Mouse (Mus musculus) right cerebral cortex, postnatal 10 days (tissue): ENCODE data around the gene Gdi2.
A peak's percentile ranks its signal among the peaks of the same experiment; 100 is the strongest.
"Not testable (repeated sequence)": the region's sequence is repeated elsewhere in the genome, so short reads cannot be mapped to it uniquely, and the experiment has no call there.

Source experiments
- DNase-seq, 2 experiments: peaks; one replicate each; pipeline ENCODE4 v3.0.0; 2021; ENCODE audit warnings: low spot score in 2 of 2

Gene Gdi2

DNA sequence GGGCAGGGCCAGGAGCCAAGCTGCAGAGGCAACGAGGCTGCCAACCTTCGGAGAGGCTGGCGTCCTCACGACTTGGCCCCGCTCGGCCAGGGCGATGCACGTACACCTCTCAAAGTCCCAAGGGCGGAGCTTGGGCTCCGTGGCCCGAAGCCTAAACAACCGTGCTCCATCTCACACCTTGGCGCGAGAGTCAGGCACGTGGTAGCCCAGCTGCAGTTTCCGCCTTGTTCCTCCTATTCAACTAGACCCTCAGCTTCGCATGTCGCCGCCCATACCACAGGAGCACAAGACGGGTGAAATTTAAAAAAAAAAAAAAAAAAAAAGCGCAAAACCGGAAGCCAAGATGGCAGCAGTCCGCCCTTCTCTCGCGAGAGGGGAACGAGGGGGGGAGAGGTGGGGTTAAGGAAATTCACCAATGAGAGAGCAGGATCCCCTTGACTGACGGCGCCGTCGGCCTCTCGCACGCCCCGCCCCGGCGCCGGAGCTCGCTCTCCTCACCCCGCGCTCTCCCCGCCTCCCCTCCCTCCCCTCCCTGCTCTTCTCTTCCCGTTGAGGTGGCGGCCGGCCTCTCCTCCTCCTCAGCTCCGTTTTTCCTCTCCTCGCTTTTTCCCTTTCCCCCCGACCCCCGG, at the start of gene Gdi2:
TSS of gene Gdi2 (plus strand) at position 470 of the 629 bp plus-strand sequence.
- DNase-seq = peak; percentile 97

DNA sequence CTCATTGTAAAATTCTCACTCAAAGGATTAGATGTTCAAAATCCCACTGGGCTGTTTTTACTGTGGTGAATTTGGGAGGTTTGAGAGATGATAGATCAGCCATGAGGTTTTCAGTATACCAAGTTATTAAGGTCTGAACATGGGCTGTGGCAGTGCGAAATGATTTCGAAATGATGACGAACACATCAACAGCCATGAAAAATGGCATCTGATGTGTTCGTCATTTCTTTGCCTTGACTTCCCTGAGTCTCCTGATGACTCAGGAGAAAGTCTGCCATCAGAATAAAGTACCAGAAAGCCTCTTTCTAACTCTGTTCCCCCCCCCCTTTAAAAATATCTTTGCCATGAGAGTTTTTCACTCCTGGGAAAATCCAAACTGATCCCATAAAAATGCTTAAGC, 42.3 kb upstream of the Gdi2 start:
- no peak for DNase-seq

DNA sequence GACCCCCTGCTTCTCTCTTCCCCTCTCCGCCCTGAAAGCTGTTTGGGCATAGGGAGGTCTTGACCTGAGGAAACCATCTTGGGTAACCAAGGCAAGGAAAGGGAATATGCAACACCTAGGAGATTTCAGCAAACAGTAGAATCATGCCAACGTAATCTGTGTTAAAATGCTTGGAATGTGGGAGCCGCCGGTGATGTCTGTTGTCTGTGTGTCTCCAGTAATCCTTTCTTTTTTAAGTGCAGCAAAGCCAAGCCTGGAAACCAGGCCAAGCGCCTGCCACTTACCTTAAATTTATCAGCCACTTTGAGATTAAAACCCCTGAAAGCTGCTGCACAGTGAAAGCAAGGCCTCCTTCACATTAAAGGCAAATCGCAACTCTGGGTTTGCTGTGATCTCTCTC, 36.8 kb upstream of the Gdi2 start:
- not testable (repeated sequence) for DNase-seq

DNA sequence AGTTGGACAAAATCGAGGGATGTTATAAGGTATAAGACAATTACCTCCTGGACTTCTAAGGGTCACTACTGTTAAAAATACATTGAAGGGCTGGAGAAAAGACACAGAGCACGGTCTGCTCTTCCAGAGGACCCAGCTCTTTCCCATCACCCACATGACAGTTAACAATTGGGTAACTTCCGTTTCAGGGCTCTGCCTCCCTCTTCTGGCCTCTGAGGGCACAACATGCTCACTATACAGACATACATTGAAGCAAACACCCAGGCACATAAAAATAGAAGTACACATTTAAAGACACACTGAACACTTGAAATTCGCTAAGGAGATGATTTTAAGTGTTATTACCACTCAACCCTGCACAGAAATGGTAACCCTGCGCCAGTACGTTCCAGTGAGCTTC, 22.5 kb upstream of the Gdi2 start:
- not testable (repeated sequence) for DNase-seq

DNA sequence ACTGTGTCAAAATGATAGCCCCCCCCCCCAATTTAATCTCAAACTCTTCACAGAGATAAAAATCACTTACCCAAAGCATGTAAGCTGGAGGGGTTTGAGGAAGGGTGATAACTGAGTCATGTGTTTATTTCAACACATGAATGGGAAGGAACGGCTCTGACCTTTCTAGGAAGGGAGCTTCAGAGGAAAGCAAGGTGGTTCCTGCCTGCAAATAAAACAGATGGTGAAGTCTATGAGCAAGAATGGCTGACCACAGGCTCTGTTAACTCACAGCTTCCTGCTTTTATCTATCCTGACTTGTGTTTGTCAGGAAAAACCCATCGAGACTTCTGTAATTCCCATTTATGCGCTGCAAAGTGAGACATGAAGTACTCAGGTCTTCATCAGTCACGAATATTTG, 18.5 kb upstream of the Gdi2 start:
- not testable (repeated sequence) for DNase-seq

DNA sequence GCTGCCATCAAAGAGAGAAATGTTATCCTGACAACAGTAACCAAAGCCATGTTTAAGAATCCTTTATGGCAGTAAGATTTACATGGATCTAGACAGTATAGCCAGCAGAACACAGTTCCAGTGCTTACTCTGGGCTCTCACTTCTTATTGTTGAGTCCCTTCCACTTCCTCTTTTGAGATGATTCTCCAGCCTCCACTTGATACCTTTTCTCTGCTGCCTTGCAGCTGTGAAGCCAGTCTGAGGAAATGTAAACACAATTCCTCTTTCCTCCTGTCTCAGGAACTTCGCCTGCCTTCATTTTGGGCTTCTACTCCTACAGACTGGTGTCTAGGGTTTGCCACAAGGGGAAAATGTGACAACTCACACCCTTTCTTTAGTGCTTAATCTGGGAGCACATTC, 17.9 kb upstream of the Gdi2 start:
- DNase-seq = not testable (repeated sequence)

DNA sequence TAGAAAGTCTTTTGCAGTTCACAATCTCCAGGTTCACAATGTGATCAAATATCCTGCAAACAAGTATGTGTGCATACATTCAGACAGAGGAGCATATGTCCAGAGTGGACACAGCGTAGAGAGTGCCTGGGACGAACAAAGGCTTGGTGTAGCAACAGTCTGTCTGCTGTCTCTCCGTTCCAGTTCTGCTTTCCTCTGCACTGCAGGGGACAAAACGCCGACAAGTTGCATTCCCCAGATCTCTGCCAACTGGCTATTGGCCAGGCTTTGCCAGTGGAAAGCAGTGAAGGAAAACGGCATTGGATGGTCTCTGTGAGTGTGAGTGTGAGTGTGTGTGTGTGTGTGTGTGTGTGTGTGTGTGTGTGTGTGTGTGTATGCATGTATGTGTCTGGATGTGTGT, 14.4 kb upstream of the Gdi2 start:
- peak; percentile 58 to 62 for DNase-seq

DNA sequence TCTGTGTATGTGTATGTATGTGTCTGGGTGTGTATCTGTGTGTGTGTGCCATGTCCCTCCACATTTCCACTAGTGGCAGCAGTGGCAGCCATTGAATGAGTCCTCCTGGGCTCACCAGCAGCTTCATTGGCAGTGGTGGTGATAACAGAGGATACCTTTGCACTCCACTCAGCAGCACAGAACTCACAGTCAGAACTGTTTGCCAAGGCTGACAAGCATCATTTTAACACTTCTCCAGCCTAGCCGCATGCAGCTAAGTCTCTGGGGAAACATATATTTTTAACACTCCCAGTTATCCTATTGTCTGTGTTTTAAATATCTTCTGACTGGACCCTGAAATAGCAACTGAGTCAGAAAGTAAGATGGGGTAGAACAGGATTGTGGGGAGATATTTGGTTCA, 13.9 kb upstream of the Gdi2 start:
- no peak for DNase-seq

DNA sequence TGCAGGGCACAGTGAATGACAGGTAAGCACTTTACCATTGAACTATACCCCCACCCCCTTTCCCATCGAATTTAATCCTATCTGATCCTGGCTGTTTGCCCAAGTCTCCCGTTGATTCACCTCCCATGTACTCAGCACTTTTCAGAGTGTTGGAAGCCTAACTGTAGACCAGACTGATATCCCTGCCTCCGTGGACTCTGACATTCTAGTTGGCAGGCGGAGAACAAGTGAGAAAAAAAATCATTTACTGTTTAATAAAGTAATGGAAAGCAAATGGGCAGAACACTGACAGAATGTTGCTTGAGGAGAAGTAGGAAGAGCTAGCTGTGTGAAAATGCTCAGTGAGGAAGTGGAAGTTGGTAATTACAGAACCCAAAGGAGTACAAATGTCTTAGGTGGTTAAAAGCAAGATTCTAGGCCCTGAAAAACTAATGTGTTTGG, 12.2 kb upstream of the Gdi2 start:
- no peak for DNase-seq

DNA sequence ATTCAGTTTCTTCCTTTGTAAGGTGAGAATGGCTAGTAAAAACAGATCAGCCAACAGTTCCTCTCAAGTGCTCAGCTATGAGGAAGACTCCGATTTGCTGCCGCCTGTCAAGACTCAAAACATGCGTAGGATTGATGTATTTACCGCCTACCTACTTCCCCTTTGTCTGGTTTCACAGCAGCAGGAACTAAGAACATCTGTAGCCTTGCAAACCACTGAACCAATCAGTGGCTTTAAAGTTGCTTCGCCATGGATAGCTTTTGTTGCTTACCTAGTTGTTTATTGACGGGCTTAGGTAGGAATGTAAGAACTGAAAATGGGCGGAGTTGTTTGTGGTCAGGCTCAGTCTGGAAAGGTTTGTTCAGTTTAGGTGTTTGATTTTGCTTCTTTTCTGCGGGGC, 11.5 kb upstream of the Gdi2 start:
- no peak for DNase-seq

DNA sequence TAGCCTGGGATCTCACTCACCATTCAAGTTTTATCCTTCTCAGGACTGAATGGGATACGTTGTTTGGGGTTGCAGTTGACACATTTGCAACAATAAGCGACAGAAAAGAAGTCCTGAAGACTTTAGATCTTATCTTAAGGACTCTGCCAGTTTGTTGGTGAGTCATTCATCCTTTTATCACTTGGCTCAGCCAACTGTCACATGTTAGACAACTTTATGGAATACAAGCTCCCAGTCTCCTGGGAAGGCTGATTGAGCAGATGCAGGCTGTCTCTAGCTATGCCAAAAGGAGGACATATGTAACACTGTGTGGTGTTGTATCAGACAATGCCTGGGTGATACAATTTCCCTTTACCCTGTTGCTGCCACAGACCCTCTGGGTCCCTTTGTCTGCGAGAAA, 7.4 kb upstream of the Gdi2 start:
- no peak for DNase-seq

DNA sequence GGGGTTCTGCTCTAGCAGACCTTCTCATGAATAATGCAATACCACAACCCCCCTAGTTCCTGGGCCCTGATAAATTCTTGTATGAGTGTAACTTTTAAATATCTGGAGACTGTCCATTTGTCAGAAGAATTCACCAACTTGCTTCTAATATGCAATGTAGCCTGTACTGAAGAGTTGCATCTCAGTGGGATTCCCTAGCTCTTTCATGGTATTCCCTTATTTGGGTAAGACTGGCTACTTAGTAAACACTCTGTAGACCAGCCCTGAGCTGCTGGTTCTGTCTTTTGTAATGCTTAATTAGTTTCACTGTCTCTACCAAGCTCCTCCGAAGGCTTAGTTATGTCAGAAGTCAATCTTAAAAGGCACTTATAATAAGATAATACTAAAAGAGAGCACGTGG, 6.7 kb upstream of the Gdi2 start:
- not testable (repeated sequence) for DNase-seq

DNA sequence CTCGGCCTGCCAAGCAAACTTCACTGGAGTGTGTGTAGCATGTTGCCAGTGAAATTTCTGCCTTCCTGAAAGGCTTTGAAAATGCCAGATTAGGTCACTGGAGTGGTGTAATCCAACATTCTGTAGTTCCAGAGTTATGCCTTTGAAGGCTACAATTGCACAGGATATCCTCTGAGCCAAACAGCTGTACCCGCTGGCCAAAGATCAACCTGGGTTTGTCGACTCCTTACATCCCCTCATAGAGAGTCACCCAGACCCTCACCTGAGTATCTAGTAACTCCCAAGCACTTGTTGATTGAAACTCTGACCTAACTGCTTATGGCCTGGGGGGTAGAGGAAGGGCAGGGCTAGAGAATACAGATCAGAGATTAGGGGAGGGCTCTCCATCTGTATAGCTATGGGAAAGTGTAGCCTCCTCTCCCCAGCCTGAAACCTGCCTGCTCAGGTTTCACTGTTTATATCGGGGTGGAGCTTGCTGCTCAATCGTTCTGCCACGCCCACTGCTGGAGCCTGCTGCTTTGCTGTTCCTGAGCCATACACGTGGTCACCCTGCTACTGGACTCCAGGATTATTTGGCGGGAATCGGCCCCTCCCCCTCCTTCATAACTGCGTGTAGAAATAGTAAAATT, 6.1 kb upstream of the Gdi2 start:
- DNase-seq = no peak

DNA sequence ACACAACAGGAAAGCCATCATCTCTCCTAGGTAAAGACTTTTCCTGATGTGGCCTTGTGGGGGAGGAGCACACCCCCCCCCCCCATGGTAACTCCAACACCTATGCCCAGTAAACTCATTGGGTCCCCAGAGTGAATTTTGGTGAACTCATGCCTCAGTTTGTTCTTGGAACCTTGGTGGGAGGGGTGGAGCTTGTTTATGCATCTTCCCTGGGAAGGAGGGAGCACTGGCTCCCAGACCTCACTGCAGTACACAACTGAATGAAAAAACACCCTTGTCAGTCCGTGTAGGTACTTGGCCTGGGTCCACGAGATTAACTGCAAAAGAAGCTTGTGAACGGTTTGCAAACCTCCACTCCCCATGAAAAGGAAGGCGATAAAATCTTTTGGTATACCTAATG, 5.4 kb upstream of the Gdi2 start:
- DNase-seq = no peak

DNA sequence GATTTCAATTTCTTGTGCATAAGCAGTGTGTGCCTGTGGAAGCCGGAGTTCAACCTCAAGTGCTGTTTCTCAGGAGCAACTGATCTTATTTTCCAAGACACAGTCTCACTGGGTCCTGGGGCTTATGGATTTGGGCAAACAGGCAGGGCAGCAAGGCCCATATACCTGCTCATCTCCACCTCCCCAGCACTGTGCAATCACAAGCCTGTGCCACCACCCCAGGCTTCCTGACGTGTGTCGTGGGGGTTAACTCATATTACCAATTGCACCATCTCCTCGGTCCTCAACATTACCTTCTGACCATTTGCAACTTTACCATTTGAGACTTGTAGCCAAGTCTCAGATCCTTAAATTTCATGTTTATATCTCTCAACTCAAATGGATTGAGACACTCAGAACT, 3.7 kb upstream of the Gdi2 start:
- no peak for DNase-seq

DNA sequence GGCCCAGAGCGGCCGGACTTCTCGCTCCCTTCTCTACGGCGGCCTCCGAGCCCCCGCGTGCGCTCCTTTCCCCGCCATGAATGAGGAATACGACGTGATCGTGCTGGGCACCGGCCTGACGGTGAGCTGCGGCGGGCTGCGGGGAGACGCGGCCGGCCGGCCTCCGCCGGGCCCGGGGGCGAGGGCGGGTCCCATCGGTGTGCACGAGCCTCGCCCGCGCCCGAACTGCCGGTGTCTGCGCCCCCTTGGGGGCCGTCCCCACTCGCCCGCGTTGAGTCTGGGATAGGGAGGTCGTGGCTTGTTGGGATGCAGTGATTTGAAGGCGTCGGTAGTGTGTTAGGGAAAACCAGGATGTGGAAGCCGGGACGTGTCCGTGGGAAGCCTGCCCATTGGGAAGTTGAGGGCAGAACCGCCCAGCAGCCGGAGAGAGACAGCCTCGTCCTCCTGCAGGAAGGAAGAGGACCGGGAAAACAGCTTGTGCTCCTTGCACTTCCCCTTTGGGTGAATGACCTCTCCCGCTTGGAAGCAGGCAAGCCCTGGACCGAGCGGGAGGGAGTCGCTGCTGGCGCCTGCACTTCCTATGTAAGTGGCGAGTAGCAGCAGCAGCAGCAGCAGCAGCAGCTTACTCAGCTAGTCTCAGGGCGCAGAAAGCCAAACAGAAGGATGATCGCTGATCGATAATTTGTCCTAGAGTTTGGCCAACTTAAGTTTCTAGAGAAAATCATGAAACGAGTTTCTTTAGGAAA, 533 bp downstream of the Gdi2 start:
- DNase-seq = peak; percentile 78 to 83

DNA sequence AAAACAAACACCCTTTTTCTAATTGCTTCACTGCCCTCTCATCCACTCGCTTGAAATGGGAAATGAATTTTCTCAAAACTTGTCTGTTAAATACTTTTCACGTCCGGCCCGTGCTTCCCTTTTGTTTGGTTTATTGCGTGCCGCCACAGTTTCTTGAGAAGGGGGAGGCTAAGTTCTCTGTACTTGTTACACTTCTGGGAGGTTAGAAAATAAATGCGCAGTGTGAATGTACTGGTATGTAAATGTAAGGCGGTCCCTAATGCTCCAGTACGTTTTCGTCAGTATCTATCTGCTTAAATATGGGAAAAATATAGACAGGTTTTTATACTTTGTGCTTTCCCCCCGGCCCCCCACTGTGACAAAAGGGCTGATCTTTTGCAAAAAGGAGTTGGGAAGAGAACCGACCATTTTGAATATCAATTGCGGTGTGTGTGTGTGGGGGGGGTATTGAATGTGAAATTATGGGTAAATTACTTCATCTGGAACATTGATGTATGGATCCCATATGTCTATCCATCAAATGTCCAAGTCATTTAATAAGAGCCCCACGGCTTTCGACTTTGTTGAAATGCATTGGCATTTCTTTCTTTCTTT, 1.2 kb downstream of the Gdi2 start:
- no peak for DNase-seq

DNA sequence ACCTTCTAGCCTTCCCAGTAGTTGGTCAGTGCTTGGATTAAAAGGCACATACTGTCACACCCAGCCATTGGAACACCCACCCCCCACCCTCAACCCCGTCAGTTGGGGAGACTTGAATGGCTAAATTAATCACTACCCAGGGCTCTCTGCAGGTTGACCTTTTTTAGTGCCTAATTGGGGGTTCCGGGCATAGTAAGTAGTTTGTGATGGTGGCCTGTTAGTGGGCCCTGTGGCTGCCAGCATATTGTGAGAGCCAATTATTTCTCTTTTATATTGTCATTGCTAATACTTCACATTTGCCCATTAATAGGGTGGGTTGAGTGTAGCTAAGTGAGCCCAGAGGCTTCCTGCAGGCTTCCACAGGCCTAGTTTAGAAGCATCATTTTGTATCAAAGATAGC, 2.3 kb downstream of the Gdi2 start:
- DNase-seq = no peak

DNA sequence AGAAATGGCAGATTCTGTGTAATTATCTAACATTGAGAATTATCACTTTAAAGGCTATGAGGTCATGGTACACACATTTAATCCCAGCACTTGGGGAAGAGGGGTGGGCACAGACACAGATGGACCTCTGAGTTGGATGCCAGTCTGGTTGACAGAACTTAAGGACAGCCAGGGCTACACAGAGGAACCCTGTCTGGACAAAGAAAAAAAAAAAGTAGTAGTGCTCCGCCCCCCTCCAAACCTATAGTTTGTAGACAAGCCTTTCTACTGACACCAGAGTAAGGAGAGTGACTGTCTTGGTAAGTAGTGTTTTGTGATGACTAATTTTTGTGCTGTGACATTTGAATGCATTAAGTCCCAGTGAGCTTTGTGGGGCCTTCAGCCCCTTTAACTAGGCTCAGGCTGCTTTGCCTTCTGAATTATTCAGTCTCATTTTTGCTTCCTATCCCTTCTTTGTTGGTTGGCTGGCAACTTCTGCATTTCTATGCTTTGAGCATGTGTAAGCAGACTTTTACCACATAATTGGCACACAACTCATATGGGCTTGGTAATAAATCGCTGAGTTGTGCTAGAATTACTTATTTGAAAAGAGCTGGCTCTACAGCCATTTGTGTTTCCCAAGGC, 3.4 kb downstream of the Gdi2 start:
- no peak for DNase-seq

DNA sequence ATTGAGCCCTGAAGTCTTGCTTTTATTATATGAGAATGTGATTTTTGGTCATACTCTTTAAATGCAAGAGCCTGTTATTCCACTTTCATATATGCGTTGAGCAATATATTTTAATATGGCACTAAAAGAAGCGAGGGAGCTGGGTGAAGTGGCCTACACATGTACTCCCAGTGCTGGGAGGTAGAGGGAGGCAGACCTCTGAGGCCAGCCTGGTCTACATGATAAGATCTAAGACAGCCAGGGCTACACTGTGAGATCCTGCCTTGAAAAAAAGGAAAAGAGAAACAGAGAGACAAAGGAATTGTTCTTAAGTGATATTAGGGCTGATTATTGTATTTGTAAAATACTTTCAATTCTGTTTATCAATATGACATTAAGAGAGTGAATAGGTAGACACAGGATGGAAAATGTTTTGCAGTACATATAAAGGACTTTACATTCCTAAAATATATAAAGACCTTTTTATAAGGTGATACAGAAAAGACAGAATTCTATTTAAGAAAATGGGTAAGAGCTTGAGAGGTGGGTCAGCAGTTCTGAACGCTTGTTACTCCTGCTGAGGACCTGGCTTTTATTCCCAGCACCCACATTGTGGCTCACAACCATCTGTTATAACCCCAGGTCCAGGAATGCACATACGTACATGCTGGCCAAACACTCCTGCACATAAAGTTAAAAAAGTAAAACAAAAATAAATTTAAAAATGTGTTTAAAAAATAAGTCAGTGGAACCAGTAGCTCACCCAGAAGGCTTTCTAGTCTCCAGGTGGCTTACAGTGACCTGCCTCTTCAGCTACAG, 6.4 kb downstream of the Gdi2 start:
- no peak for DNase-seq

DNA sequence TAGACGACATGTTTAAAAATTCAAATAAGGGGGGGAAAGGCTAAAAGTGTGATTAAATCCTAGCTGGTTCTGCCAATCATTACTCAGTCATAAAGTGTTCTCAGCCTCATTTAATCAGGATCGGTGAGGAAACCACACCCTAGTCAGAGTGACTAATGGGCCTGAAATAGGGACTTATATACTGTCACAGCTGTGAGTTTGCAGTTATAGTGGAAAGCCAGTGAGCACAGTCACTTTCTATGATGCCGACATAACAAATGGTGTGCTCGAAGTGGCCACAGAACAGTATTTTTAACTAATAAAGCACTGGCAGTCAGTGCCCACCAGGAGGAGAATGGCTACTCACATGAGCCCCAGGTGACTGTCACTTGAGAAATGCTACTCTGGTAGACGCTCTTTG, 7.1 kb downstream of the Gdi2 start:
- DNase-seq = no peak
